Mouse (Mus musculus): Measurements from ENCODE around the gene Pebp1.
"Not testable (repeated sequence)": the region's sequence is repeated elsewhere in the genome, so short reads cannot be mapped to it uniquely, and the experiment has no call there.

Gene Pebp1

GRCm38 (mm10) chr5:117286831-117287822 lies at the start of gene Pebp1:
TSS of gene Pebp1 (minus strand) at chr5:117287625.
- peak; percentile 94 for DNase-seq (ENCODE audit: low spot score)

GRCm38 (mm10) chr5:117330457-117330856 lies 43.0 kb upstream of the Pebp1 start:
- DNase-seq (ENCODE audit: low spot score): no peak

GRCm38 (mm10) chr5:117326408-117326807 lies 39.0 kb upstream of the Pebp1 start:
- DNase-seq (ENCODE audit: low spot score): no peak

GRCm38 (mm10) chr5:117323751-117324150 lies 36.3 kb upstream of the Pebp1 start:
- no peak for DNase-seq (ENCODE audit: low spot score)

GRCm38 (mm10) chr5:117318741-117319629 lies 31.6 kb upstream of the Pebp1 start, which contains the start of gene Vsig10:
TSS of gene Vsig10 (plus strand) at chr5:117319083.
- peak; percentile 68 for DNase-seq (ENCODE audit: low spot score)

- no peak for DNase-seq (ENCODE audit: low spot score)
These were observed 27.4 kb upstream of the Pebp1 start for GRCm38 (mm10) chr5:117314587-117315428.

- DNase-seq (ENCODE audit: low spot score): no peak
These were observed 26.5 kb upstream of the Pebp1 start for GRCm38 (mm10) chr5:117313909-117314308.

GRCm38 (mm10) chr5:117313420-117313819 lies 26.0 kb upstream of the Pebp1 start:
- DNase-seq (ENCODE audit: low spot score): no peak

GRCm38 (mm10) chr5:117307699-117308098 lies 20.3 kb upstream of the Pebp1 start:
- DNase-seq (ENCODE audit: low spot score): peak; percentile 36

GRCm38 (mm10) chr5:117306826-117307225 lies 19.4 kb upstream of the Pebp1 start:
- no peak for DNase-seq (ENCODE audit: low spot score)

GRCm38 (mm10) chr5:117305754-117306153 lies 18.3 kb upstream of the Pebp1 start:
- DNase-seq (ENCODE audit: low spot score): no peak

- no peak for DNase-seq (ENCODE audit: low spot score)
These were observed 17.5 kb upstream of the Pebp1 start for GRCm38 (mm10) chr5:117304947-117305346.

- no peak for DNase-seq (ENCODE audit: low spot score)
These were observed 16.5 kb upstream of the Pebp1 start for GRCm38 (mm10) chr5:117303691-117304579.

GRCm38 (mm10) chr5:117302899-117303298 lies 15.5 kb upstream of the Pebp1 start:
- DNase-seq (ENCODE audit: low spot score): no peak

- no peak for DNase-seq (ENCODE audit: low spot score)
These were observed 7.6 kb upstream of the Pebp1 start for GRCm38 (mm10) chr5:117295011-117295410.

- DNase-seq (ENCODE audit: low spot score): not testable (repeated sequence)
These were observed 6.4 kb upstream of the Pebp1 start for GRCm38 (mm10) chr5:117293776-117294175.

GRCm38 (mm10) chr5:117292547-117292946 lies 5.1 kb upstream of the Pebp1 start:
- no peak for DNase-seq (ENCODE audit: low spot score)

- DNase-seq (ENCODE audit: low spot score): no peak
These were observed 3.9 kb upstream of the Pebp1 start for GRCm38 (mm10) chr5:117291312-117291711.

- DNase-seq (ENCODE audit: low spot score): no peak
These were observed 2.7 kb upstream of the Pebp1 start for GRCm38 (mm10) chr5:117290081-117290480.

GRCm38 (mm10) chr5:117289646-117290045 lies 2.2 kb upstream of the Pebp1 start:
- no peak for DNase-seq (ENCODE audit: low spot score)

Data from yolk sac, embryonic 10.5 days (tissue).